Mouse (Mus musculus): ENCODE results near the gene Wfdc8. TPM values are rescaled to one million over a fixed set of nuclear protein-coding genes. Genes with fewer than 3 reads are reported as not detected.
"Not testable (repeated sequence)": the region's sequence is repeated elsewhere in the genome, so short reads cannot be mapped to it uniquely, and the experiment has no call there.

Gene Wfdc8
- polyA plus RNA-seq (2017; shearing (Covaris generic)), result not detected

DNA sequence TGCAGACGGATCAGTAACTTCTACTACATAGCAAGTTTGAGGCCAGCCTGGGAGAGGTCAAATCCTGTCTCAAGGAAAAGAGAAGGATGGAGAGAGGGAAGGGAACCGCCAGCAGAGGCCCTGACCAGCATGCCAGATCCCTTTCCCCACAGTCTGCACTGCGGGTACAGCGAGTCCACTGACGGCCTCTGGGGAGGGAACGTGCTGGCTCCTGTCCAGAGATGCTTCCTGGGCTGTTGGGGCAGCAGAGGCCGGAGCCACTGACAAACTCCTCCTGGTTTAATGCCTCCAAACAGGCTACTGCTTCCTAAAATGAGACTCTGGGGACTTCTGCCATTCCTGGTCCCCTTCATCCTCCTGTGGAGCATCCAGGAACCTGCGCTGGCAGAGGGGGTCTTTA lies at the start of gene Wfdc8, which contains the start of gene Wfdc6b:
TSS of gene Wfdc8 (minus strand) at position 156 of the 400 bp plus-strand sequence.
TSS of gene Wfdc6b (plus strand) at position 52 of the 400 bp plus-strand sequence.
- not testable (repeated sequence) for ATAC-seq

DNA sequence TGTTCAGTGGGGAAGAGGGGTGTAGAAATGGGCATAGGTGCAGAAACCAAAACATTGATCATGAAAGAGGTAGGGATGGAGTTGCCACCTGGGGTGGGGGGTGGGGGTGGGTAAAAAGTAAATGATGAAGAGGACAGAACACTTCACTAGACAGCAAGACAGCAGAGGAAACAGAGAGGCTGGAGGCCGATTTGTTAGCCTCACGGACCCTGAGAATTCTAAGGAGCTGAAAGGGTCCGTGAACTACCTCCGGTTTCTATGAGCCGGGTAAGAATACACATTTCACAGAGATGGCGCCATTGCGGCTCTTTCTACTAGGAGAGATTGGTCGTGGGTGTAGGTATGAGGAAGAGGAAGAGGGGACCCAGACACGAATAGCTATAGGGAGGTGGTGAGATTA lies 43.1 kb upstream of the Wfdc8 start, which contains the start of gene Wfdc9:
TSS of gene Wfdc9 (minus strand) at position 101 of the 400 bp plus-strand sequence.
- ATAC-seq, result no peak

DNA sequence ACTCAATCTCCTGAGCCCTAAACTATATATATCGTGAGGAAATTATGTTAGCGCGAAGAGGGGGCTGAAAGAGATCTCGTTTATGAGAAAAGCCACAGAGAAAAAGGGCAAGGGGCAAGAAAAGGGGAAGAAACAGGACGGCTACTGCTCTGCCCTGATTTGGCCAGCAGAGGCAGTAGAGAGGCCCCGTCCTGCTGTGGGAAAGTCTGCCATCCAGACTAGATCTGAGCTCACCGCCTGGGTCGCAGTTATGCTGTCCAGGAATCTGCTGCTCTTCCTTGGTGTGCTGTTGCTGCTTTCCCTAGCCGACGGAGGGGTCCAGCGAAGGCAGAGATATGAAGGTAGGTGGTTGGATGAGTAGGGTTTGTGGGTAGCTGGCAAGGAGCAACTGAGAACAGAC lies 42.4 kb upstream of the Wfdc8 start, which contains the start of gene Wfdc10:
TSS of gene Wfdc10 (plus strand) at position 189 of the 400 bp plus-strand sequence.
- ATAC-seq, result no peak

DNA sequence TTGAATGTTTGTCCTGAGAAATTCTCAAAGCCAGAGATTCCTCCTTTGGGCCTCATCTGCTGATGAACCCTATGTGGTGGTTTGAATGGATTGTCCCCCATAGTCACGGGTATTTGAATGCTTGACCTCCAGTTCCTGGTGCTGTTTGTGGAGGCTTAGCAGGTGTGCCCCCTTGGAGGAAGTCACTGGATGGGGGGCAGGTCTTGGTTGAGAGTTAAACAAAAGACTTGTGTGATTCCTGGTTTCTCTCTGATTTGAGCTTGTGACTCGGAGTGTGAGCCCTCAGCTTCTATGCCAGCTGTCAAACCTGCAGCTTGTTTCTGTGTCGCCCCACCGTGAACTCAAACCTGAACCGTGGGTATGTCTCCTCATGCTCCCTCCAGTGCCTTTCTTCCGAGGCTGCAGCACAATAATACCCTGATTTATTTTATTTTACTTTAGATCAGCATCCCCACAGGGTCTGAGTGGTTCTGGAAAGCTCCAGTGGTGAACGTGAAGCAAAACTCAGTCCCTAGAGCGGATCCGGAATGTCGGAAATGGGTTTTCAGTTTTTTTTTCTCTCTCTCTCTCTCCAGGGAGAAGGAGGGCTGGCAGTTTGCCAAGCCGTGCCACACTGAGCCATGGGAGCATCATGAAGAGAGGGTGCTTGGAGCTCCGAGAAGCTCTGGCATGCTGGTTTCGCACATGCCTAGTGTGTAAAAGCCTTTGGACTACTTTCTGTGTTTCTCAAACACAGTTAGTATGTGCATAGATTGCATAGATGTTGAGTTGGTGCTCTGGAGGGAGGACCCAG lies 28.7 kb upstream of the Wfdc8 start:
- ATAC-seq, result no peak

DNA sequence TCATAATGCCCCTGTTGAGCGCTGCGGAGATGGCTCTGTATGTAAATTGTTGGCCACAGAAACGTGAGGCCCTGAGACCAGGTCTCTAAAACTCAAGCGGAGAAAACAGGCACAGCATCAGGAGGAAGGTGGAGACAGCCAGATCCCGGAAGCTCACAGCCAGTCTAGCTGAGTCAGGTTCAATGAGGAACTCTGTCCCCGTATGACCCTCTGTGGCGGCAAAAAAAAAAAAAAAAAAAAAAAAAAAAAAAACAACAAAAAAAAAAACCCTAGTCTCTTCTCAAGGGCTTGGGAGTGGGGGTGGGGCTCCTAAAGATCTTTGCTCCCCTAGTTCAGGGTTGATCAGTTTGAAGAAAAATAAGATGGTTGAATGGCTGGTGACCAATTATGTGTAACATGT lies 27.7 kb upstream of the Wfdc8 start:
- no peak for ATAC-seq

DNA sequence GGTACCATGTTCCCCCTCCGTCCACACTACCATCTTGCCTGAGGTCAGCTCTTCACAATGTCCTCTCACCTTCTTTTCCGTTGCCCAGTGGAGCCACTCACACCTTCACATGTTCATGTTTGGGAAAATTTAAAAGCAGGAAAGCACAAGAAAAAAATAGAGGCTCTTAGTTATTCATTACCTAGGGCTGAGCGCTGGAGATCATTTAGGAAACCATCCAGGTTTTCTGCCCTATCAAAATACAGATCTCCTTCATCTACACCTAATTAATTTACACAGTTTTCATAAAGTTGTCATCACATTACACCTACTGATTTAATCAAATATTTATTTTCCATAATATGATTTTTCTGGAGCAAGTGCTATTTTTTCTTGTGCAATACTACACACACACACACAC lies 25.3 kb upstream of the Wfdc8 start, which contains the start of gene Wfdc16:
TSS of gene Wfdc16 (minus strand) at position 101 of the 400 bp plus-strand sequence.
- ATAC-seq, result no peak

- ATAC-seq, result no peak
Measured at GRCm38 (mm10) chr2:164635266-164635665, 21.8 kb upstream of the Wfdc8 start.

DNA sequence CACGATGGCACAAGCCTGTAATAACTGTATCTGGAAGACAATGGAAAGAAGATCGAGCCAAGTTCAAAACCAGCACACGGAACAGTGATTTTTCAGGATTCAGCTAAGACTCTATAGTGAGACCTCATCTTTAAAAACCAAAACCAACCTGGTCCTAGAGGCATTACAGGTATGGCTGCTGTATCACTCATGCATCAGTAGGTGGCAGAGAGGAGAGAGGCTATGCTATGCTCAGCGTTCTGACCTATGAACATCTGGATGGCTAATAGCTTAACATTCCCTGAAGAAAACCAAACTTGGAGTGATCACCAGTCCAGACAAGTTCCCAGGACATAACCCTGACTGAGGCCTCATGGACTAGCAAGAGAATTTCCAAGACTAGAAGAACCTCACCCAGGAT lies 8.3 kb upstream of the Wfdc8 start:
- ATAC-seq, result no peak

- no peak for ATAC-seq
Measured at GRCm38 (mm10) chr2:164619050-164619449, 5.6 kb upstream of the Wfdc8 start.

DNA sequence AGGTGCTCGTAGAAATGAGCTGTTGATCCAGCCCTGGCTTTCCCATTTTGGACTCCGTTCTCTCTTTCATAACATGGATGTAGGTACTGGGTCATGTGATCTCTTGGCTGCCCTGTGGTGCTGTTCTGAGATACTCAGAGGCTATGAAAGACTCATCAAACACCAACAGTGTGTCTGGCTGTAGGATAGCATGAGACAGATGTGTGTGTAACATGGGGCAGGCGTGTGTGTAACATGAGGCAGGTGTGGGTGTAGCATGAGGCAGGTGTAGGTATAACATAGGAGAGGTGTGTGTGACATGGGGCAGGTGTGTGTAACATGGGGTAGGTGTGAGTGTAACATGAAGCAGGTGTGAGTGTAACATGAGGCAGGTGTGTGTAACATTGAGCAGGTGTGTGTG lies 2.0 kb upstream of the Wfdc8 start:
- ATAC-seq, result no peak

DNA sequence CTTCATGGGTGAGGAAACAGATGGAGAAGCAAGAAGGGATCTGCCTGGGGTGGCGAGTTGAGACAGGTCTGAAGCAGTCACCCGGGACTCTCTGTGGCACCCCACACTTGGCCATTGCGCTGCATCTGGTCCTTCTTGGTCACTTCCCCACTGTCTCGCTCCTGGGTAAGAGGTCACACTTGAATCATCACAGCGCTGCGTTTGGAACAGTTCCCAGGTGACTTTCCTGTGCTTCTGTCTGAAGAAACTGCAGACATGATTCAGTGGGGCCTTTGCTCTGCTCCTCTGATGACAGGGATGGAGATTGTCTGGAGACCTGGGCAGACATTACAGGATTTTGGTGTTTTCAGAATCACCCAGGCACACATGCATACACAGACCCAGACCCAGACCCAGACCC lies 4.6 kb downstream of the Wfdc8 start:
- no peak for ATAC-seq

DNA sequence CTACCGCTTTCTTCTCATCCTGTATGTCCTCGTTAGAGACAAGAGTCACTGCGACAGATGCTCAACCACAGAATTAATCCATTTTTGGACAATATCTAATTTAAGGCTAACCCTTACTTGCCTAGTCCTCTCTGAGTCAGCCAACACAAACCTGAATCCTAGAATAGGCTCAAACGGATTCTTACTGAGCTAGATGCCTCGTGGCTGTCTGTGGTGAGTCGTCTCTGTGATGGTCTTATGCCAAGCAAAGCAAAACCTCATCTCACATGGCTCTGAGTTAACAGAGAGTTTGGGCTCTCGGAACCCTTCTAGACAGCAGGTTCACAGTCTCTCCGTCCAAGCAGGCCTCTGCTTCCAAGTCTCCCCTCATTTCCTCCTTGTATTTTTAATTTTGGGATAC lies 9.0 kb downstream of the Wfdc8 start:
- no peak for ATAC-seq

- ATAC-seq, result no peak
Measured at GRCm38 (mm10) chr2:164603482-164603881, 9.9 kb downstream of the Wfdc8 start.

DNA sequence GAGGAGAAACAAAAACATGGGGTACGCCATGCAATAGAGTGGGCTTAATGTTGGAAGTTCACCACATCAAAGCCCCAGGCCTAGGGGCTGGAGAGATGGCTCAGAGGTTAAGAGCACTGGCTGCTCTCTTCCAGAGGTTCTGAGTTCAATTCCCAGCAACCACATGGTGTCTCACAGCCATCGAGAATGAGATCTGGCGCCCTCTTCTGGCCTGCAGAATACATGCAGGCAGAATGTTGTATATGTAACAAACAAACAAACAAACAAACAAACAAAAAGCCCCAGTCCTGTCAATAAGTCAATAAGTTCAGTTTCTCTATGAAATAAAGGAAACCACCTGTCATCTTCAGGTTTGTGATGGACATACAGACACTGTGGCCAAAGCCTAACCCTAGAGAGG lies 13.2 kb downstream of the Wfdc8 start:
- ATAC-seq, result no peak

DNA sequence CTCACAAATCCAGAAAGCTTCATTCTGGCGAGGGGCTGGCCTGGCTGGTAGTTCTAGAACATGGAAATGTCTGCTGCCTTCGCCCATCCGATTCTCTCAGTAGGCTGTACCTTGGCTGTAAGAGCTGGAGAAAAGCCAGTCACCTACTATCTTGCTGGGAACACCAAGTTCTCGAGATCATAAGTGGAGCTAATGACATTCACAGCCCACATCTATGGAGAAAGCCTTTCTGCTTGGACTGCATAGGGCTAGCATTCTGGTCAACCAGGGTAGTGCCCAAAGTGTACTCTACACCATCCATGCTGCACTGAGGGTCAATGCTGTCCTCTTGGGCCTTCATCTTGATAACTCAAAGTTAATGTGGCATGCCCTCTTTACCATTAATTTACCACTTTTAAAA lies 19.9 kb downstream of the Wfdc8 start, which contains the start of gene Eppin:
TSS of gene Eppin (minus strand) at position 101 of the 400 bp plus-strand sequence.
- ATAC-seq, result no peak

DNA sequence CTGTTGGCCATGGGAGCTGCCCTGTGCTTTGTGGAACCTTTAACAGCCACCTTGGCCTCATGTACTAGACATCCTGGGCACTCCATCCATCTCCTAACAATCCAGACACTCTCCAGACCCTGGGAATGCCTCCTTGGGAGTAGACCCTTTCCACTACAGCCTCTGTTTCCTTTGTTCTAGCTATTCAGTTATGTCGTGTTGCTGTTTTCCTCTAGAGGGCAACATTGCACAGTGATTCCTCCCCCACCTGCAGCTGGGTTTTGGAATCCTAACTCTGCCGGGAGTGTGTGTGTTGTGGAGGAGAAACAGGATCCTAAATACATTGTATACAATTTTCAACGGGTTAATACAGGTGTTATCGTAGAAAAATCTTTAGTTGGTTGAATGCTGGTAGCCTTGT lies 21.4 kb downstream of the Wfdc8 start:
- ATAC-seq, result no peak

DNA sequence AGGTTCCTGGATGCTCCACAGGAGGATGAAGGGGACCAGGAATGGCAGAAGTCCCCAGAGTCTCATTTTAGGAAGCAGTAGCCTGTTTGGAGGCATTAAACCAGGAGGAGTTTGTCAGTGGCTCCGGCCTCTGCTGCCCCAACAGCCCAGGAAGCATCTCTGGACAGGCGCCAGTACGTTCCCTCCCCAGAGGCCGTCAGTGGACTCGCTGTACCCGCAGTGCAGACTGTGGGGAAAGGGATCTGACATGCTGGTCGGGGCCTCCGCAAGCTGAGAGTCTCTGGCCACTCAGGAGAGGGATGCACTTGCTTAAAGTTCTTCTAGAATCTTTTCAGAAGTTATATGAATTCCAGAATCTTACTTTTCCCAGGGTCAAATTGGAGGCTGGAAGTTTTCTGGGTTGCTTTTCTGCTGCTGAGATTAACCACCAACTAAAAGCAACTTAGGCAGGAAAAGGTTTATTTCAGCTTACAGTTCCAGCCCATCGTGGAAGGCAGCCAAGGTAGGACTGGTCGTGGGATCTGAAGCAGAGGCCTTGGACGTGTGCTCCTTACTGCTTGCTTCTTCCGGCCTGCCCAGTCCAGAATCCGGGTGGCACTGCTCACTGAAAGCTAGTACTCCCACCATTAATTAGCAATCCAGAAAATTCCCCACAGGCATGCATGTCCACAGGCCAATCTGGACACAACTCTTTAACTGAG lies 28.3 kb downstream of the Wfdc8 start, which contains the start of gene Wfdc6a:
TSS of gene Wfdc6a (minus strand) at position 423 of the 701 bp plus-strand sequence.
- ATAC-seq, result not testable (repeated sequence)

GRCm38 (mm10) chr2:164573359-164573758 lies 40.1 kb downstream of the Wfdc8 start, which contains the start of gene Spint3:
Gene Spint3, minus strand, starts transcription at chr2:164573459.
- not testable (repeated sequence) for ATAC-seq

DNA sequence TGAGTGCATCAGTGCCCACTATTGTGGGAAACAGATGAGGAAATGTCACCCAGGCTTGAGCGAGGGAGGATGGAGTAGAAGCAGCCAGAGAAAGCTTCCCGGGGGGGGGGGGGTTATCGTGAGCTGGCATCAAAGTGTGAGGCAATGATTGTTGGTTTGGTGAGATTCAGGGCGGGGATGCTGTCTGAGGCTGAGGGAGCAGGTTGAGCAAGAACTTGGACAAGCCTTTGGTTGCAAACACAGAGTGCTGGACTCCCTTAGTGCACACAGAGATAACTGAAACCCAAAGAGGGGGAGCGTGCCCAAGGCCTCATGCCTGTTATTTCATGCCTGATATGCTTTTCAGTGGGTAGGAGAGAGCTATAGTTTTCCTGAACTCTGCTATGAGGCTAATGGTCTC lies 46.0 kb downstream of the Wfdc8 start:
- no peak for ATAC-seq

- ATAC-seq, result no peak
Measured at GRCm38 (mm10) chr2:164566997-164567396, 46.4 kb downstream of the Wfdc8 start.

DNA sequence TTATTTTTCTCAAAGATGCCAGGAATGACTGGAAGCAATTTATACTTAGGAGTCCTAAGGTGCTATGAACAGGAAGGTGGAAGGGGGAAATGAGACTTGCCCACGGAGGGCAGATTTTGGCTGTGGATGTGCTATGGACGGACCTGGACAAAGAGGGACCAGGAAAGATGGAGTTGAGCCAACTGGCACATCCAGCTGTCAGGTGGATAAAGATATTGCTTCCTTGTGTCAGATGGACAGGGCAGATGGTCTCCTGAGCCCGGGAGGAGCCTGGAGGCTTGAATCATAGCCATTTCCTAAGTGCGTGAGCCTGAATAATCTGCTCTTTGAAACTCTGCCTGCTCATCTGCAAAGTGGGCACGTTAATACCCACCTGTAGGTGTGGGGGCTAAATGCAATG lies 49.1 kb downstream of the Wfdc8 start:
- no peak for ATAC-seq

DNA sequence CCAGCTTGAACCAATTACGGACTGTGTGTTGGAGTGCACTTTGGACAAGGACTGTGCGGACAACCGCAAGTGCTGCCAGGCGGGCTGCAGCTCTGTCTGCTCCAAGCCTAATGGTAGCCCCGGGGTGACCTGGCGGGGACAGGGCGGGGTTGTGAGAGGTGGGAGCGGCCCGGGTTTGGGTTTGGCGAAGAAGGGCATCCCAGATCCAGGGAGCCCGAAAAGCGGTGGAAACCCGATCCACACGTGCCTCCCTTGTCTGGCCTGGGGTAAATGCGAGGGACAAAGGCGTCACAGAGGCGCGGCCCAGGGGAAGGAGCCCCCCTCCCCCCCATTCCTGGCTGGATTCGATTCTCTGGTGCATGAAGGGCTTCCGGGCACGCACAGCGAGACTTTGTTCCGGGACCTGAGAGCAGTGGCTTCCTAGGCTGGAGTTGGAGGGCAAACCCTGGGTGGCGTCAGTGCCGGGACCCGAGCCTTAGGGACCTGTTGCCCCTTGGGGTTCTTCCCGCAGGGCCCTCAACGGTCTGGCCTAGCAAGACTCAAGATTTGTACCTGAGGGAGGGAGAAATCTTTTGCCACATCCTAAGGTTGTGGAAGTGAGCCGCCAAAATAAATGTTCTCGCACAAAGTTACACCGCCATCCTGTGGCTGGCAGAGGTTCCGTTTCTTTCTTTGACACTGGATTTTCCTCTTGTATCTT lies 49.9 kb downstream of the Wfdc8 start:
- ATAC-seq, result peak; percentile 81

All from CD4-positive, CD25-positive, alpha-beta regulatory T cell, adult 4 months (primary cell).